Mouse (Mus musculus) Muller cell, postnatal 12 days (primary cell): ENCODE results near the gene Actn3.

Experiments
- DNase-seq: peaks from one replicate; pipeline ENCODE4 v3.0.0-alpha.2; 2015; ENCODE audit errors: inconsistent ontology term

Gene Actn3

DNA sequence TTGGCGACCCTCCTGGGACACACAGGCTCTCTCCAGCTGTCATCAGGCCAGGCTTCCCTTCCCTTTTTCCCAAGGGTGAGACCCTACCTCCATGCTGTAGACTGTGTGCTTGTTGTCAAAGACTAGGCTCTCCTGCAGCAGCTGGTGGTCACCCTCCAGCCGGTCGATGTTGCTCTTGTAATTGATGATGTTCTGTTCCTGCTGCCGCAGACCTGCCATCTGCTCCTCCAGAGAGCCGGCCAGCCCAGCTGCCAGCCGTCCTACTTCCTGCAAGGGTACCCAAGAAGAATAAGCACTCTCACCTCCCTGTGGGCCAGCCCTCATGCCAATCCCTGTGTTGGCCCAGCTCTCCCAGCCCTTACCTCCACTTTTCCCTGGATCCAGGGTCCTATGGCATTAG is 14.7 kb downstream of the Actn3 start:
- DNase-seq, result no peak

DNA sequence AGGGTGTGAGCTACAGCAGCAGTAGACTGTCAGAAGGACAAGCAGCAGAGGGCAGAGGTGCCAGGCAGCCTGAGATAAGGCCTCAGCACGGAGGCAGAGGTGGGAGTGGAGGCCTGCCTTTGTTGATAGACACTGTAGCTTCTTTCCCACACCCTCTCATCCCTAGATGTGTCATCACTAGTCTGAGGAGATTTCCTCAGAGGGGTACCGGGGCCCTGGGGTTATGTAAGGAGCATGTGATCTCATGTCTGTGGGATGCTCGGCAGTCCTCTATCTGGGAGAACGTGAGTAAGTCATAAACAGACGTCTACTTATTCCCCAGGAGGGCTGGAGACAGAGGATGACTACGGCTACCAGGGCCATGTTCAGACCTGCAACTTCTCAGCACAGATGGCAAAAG is 18.6 kb downstream of the Actn3 start:
- peak; percentile 13 for DNase-seq

DNA sequence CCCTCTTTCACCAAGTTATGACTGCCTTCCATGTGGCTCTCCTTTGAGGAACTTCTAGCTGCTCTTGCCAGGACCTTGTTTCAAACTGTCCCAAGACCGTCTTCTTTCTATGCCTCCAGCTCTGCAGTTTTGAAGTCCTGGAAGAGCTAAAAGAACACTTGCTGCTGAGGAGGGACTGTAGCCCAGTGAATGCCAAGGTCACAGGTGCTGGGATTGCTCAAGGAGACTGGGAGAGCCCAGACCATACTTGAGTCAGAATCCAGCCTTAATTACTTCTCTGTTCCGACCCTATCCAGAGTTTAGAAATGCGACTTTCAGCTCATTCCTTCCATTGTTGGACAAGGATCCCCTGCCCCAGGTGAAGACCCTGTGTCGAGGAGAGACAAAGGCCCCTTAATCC is 21.8 kb downstream of the Actn3 start:
- DNase-seq, result no peak

GRCm38 (mm10) chr19:4855470-4855820 is 22.3 kb downstream of the Actn3 start:
- no peak for DNase-seq

- DNase-seq, result peak; percentile 88
These were observed 22.9 kb downstream of the Actn3 start, which contains the start of gene Ctsf for GRCm38 (mm10) chr19:4854552-4855469. Gene Ctsf (plus strand): TSS chr19:4855130.

DNA sequence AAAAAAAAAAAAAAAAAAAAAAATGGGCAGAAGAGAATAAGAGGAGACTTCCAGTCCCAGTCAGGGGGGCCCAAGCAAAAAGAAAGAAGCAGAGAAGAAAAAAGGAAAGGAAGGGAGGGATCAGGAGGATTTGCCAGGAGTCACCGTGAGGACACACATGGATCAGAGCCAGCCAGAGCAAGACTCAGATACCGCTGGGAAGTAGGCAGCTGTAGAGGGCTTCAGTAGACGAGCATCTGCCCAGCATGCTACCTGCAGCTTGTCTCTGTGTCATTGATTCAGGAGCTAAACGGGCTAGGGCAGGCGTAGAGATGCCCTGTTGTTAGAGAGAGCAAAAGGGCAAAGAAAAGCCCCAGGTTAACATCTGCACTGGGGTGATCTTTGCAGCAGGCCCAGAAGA is 27.4 kb downstream of the Actn3 start:
- DNase-seq, result no peak

DNA sequence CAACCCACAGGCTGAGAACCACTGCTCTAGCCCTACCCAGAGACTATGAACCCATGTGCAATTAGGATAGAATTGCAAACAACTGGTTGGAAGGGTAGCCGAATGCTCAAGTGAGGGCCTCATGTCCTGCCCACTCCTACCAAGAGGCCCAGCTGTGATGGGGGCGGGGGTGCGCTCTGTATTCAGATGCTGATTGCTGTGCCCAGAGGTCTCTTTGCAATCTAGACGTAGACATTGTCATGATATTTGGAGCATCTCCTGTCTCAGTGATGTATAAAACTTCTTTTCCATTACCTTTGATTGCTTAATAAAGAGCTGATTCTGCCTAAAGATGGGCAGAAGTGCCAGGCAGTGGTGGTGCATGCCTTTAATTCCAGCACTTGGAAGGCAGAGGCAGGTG is 27.9 kb downstream of the Actn3 start:
- DNase-seq, result no peak

- DNase-seq, result no peak
These were observed 30.2 kb downstream of the Actn3 start for GRCm38 (mm10) chr19:4847490-4847889.

GRCm38 (mm10) chr19:4845846-4846245 is 31.9 kb downstream of the Actn3 start:
- no peak for DNase-seq

DNA sequence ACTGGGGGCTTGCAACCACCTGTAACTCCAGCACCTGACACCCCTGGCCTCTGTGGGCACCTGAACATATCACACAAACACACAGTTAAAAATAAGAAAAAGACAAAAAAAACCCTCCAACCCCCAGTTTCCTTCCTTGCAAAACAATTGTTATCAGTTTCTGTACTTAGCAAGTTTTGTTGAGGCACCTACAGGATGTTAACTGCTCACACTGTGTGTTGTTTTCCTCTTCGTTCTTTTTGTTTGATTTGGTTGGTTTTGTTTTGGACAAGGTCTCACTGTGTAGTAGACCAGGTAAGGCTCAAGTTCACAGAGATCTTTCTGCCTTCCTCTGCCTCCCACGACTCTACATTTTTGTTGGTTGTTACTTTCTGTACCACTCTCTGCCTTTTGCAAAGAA is 35.1 kb downstream of the Actn3 start:
- DNase-seq, result no peak

DNA sequence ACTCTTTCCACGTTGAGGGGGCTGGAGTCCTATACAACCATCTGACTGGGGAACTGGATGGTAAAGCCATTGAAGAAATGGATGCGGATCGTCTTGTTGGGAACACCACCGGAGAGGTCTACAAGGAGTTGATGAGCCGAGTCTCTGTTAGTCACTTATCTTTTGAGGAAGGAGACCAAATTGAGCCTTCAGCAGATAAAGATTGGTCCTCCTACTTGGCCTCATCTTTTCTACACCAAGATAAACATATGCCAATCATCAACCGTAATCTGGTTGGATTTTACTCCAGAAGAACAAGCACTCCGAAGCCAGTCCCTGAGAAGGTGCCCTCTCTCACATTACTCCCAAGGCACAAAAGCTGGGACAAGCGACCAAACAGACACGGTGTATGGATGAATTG is 36.9 kb downstream of the Actn3 start:
- DNase-seq, result no peak

DNA sequence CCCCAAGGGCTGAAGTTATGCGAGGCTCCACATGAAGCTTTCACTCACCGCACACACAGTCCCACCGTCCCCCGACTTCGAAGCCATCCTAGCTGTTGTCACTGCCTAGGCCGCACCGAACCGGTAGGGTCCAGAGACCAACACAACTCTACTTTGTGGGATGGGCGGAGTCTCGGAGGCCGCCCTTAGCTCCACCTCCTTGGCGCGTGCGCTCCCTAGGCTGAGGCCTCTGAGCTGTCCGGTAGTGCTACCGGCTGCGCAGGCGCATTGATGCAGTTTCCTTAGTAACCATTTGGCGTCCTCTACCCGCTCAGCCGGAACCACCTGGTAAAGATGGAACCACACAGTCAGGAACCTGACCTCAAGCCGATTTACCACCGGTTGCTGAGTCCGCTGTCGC is 38.6 kb downstream of the Actn3 start, which contains the start of the genes Ccs and Ccdc87:
Ccs (minus strand) TSS at position 184 of the 400 bp plus-strand sequence.
Ccdc87 (plus strand) TSS at position 218 of the 400 bp plus-strand sequence.
- peak; percentile 95 for DNase-seq

GRCm38 (mm10) chr19:4838526-4839140 is 39.1 kb downstream of the Actn3 start:
- DNase-seq, result no peak

GRCm38 (mm10) chr19:4837049-4837448 is 40.7 kb downstream of the Actn3 start:
- no peak for DNase-seq

- no peak for DNase-seq
These were observed 41.6 kb downstream of the Actn3 start for GRCm38 (mm10) chr19:4836096-4836495.

DNA sequence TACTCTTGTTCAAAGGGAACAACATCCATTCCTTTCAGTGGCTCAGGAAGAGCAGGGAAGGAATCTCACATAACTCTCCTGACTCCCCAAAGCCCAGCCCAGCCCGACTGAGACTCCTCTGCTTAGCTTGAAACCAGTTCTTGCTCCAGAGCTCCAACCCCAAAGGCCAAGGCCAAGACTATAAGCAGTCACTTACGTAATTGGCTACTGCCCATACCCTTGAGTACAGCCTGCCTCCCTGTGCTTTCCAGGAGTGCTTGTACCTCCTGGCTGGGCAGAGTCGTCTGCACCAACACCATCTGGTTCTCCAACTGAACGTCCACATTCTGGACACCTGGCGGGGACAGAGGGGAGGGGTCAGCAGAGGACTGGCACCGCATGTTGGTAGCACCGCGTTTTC is 43.7 kb downstream of the Actn3 start:
- DNase-seq, result no peak

- peak; percentile 64 for DNase-seq
These were observed 48.6 kb downstream of the Actn3 start for GRCm38 (mm10) chr19:4829156-4829555.

GRCm38 (mm10) chr19:4828444-4829114 is 49.1 kb downstream of the Actn3 start:
- DNase-seq, result no peak

GRCm38 (mm10) chr19:4820678-4821303 is 56.9 kb downstream of the Actn3 start:
- DNase-seq, result peak; percentile 85

GRCm38 (mm10) chr19:4817182-4817835 is 60.4 kb downstream of the Actn3 start:
- no peak for DNase-seq

GRCm38 (mm10) chr19:4813015-4813414 is 64.7 kb downstream of the Actn3 start:
- DNase-seq, result no peak
